ENCODE assay signal across 8 mouse cellular contexts in genomic region chr11:118436471-118436935, GRCm38 (mm10). TPM values are rescaled to one million over a fixed set of nuclear protein-coding genes. Genes with fewer than 3 reads are reported as not detected.
A peak's percentile ranks its signal among the peaks of the same experiment; 100 is the strongest.
DNase-seq lines count a peak whose midpoint lies in the region; ATAC-seq lines count a peak whose summit lies in the region.
"Had no signal": no experiment of that assay in that cellular context is flagged by ENCODE, and none has a peak within 500 bp of the region (broad histone marks: within the 10 kb centered on the region; RNA-seq: fewer than 3 reads in every experiment).

No protein-coding gene starts in this region.

- no peak overlapping the region for H3K4me2 ChIP-seq in embryonic facial prominence, embryonic 14.5 days (ENCODE audit: low read depth, low read length)

- H3K9ac ChIP-seq in embryonic facial prominence, embryonic 14.5 days (ENCODE audit: low read depth, low read length): no peak overlapping the region
- H3K9ac ChIP-seq: liver, embryonic 14.5 days had no signal

- peaks cover 56% of the 10 kb centered on the region for H3K4me1 ChIP-seq in embryonic facial prominence, embryonic 14.5 days (ENCODE audit: control insufficient read depth, insufficient read depth, low read length)

- peak; percentile 83 for DNase-seq in left cerebral cortex, postnatal 4 days
- no peak for DNase-seq in left cerebral cortex, postnatal 36 days (ENCODE audit: low spot score in 2 of 2)
- DNase-seq in cerebellum, adult 11 months: peak; percentile 75
- peak; percentile 55 for DNase-seq in embryonic facial prominence, embryonic 14.5 days (ENCODE audit: low spot score)
- DNase-seq in layer of hippocampus, postnatal 10 days (ENCODE audit: low spot score in 2 of 2): peak; percentile 61 to 66
- DNase-seq in adrenal gland, adult 8-10 months: no peak

- no peaks in the 10 kb centered on the region for H3K9me3 ChIP-seq in embryonic facial prominence, embryonic 14.5 days (ENCODE audit: control insufficient read depth, low read length)

- no peaks in the 10 kb centered on the region for H3K27me3 ChIP-seq in embryonic facial prominence, embryonic 14.5 days (replicated peaks; ENCODE audit: control insufficient read depth, insufficient read depth, low read length)

- H3K27ac ChIP-seq in embryonic facial prominence, embryonic 14.5 days (replicated peaks; ENCODE audit: low read depth, low read length): no peak overlapping the region
- H3K27ac ChIP-seq: liver, embryonic 14.5 days had no signal

- intact Hi-C loops in left cerebral cortex, postnatal 4 days (cut with DNase I): no loop called here
- intact Hi-C loops in left cerebral cortex, postnatal 36 days (cut with DNase I): no loop called here

- peak; percentile 26; the same call in 1 of the 2 replicates for ATAC-seq in embryonic facial prominence, embryonic 14.5 days (ENCODE audit: low read depth)
- no peak for ATAC-seq in megakaryocyte-erythroid progenitor cell, adult 5-6 weeks (replicated peaks; ENCODE audit: low FRiP score, low TSS enrichment, poor library complexity, severe bottlenecking)

- WGBS in embryonic facial prominence, embryonic 14.5 days: 33% methylated on average over 6 of the region's 6 CpGs

- no peak overlapping the region for H3K4me3 ChIP-seq in embryonic facial prominence, embryonic 14.5 days (ENCODE audit: low read depth, low read length)

- no peaks in the 10 kb centered on the region for H3K36me3 ChIP-seq in embryonic facial prominence, embryonic 14.5 days (ENCODE audit: control insufficient read depth, insufficient read depth, low read length)

RNA-seq across cellular contexts. Expression of gene C1qtnf1, which starts 8.5 kb away (rescaled TPM):
- 1 to 10 TPM; 7.2 to 7.4 TPM for total RNA-seq in left cerebral cortex, postnatal 4 days (2021)
- total RNA-seq in left cerebral cortex, postnatal 36 days (2021): 1 to 10 TPM; 4.6 to 4.9 TPM
- 14.3 and 15.9 TPM in 2 replicates for polyA plus RNA-seq in embryonic facial prominence, embryonic 14.5 days (2014; fragmentation: Nextera tagmentation; extraction: Ambion mirVana)
- 1 to 10 TPM; 4.2 to 4.9 TPM for total RNA-seq in layer of hippocampus, postnatal 10 days (2021)
- not detected in 2 replicates for total RNA-seq in megakaryocyte-erythroid progenitor cell, adult 5-6 weeks (2014; fragmentation: Nextera tagmentation)
- total RNA-seq in megakaryocyte-erythroid progenitor cell, adult 5-6 weeks (2017): not detected in 2 replicates
- total RNA-seq in adrenal gland, adult 8-10 months (2022): 10 to 100 TPM; 20.4 to 26.2 (median 24.3) TPM

RNA-seq across cellular contexts. Expression of gene Cant1, which starts 17.6 kb away (rescaled TPM):
- 10 to 100 TPM; 39.7 to 42.3 TPM for total RNA-seq in left cerebral cortex, postnatal 4 days (2021)
- total RNA-seq in left cerebral cortex, postnatal 36 days (2021): 10 to 100 TPM; 36.5 to 37.0 TPM
- polyA plus RNA-seq in embryonic facial prominence, embryonic 14.5 days (2014; fragmentation: Nextera tagmentation; extraction: Ambion mirVana): 30.8 and 30.9 TPM in 2 replicates
- 10 to 100 TPM; 37.9 to 39.6 TPM for total RNA-seq in layer of hippocampus, postnatal 10 days (2021)
- total RNA-seq in megakaryocyte-erythroid progenitor cell, adult 5-6 weeks (2014; fragmentation: Nextera tagmentation): 23.9 and 24.7 TPM in 2 replicates
- 7.3 and 11.3 TPM in 2 replicates for total RNA-seq in megakaryocyte-erythroid progenitor cell, adult 5-6 weeks (2017)
- 10 to 100 TPM; 36.8 to 39.6 (median 37.9) TPM for total RNA-seq in adrenal gland, adult 8-10 months (2022)

RNA-seq across cellular contexts. Expression of gene Lgals3bp, which starts 34.6 kb away (rescaled TPM):
- total RNA-seq in left cerebral cortex, postnatal 4 days (2021): 1 to 10 TPM; 5.0 to 6.2 TPM
- total RNA-seq in left cerebral cortex, postnatal 36 days (2021): 10 to 100 TPM; 20.5 to 21.2 TPM
- polyA plus RNA-seq in embryonic facial prominence, embryonic 14.5 days (2014; fragmentation: Nextera tagmentation; extraction: Ambion mirVana): 11.8 and 14.2 TPM in 2 replicates
- total RNA-seq in layer of hippocampus, postnatal 10 days (2021): 10 to 100 TPM in 1 of 2 experiments, 1 to 10 TPM in 1; 9.3 to 10.7 TPM
- total RNA-seq in megakaryocyte-erythroid progenitor cell, adult 5-6 weeks (2014; fragmentation: Nextera tagmentation): 174 and 211 TPM in 2 replicates
- 112 and 174 TPM in 2 replicates for total RNA-seq in megakaryocyte-erythroid progenitor cell, adult 5-6 weeks (2017)
- total RNA-seq in adrenal gland, adult 8-10 months (2022): 100 to 1,000 TPM in 2 of 4 experiments, 10 to 100 TPM in 2; 88.8 to 112 (median 98.8) TPM

RNA-seq across cellular contexts. Expression of gene Engase, which starts 40.1 kb away (rescaled TPM):
- total RNA-seq in left cerebral cortex, postnatal 4 days (2021): 10 to 100 TPM in 1 of 2 experiments, 1 to 10 TPM in 1; 8.3 to 11.5 TPM
- total RNA-seq in left cerebral cortex, postnatal 36 days (2021): 10 to 100 TPM; 10.8 to 11.1 TPM
- polyA plus RNA-seq in embryonic facial prominence, embryonic 14.5 days (2014; fragmentation: Nextera tagmentation; extraction: Ambion mirVana): 6.0 and 7.6 TPM in 2 replicates
- 10 to 100 TPM; 14.0 to 14.4 TPM for total RNA-seq in layer of hippocampus, postnatal 10 days (2021)
- 13.5 and 13.7 TPM in 2 replicates for total RNA-seq in megakaryocyte-erythroid progenitor cell, adult 5-6 weeks (2014; fragmentation: Nextera tagmentation)
- total RNA-seq in megakaryocyte-erythroid progenitor cell, adult 5-6 weeks (2017): 6.1 and 10.7 TPM in 2 replicates
- 10 to 100 TPM; 21.9 to 25.7 (median 24.0) TPM for total RNA-seq in adrenal gland, adult 8-10 months (2022)

Comparison
In these comparisons a context has a peak if more than half of its experiments do, and no peak if none do; other contexts are left out.
1. DNase-seq: peak in left cerebral cortex, postnatal 4 days (single experiment), cerebellum, adult 11 months (single experiment), embryonic facial prominence, embryonic 14.5 days (single experiment) and layer of hippocampus, postnatal 10 days (2 of 2); none in left cerebral cortex, postnatal 36 days (0 of 2) and adrenal gland, adult 8-10 months (single experiment).
2. RNA of gene C1qtnf1, which starts 8.5 kb away (total RNA-seq): 20.4 to 26.2 TPM in adrenal gland, adult 8-10 months, 7.2 to 7.4 TPM in left cerebral cortex, postnatal 4 days, 4.2 to 4.9 TPM in layer of hippocampus, postnatal 10 days and 4.6 to 4.9 TPM in left cerebral cortex, postnatal 36 days; not detected in megakaryocyte-erythroid progenitor cell, adult 5-6 weeks; every median in the first group is over 4 times any median in the second.
3. RNA of gene Lgals3bp, which starts 34.6 kb away (total RNA-seq): 112 to 211 TPM in megakaryocyte-erythroid progenitor cell, adult 5-6 weeks and 88.8 to 112 TPM in adrenal gland, adult 8-10 months; 20.5 to 21.2 TPM in left cerebral cortex, postnatal 36 days, 9.3 to 10.7 TPM in layer of hippocampus, postnatal 10 days and 5.0 to 6.2 TPM in left cerebral cortex, postnatal 4 days; every median in the first group is over 4 times any median in the second.